Mouse (Mus musculus): Measurements from ENCODE around the gene Smcr8. TPM values are rescaled to one million over a fixed set of nuclear protein-coding genes. Genes with fewer than 3 reads are reported as not detected.
"Not testable (repeated sequence)": the region's sequence is repeated elsewhere in the genome, so short reads cannot be mapped to it uniquely, and the experiment has no call there.

The Smcr8 gene
- total RNA-seq, 2 experiments from 2014 or later, result 14.8 to 29.0 TPM

GRCm38 (mm10) chr11:60779673-60780189, 2.4 kb downstream of the Smcr8 start:
- no peak for ATAC-seq (replicated peaks; ENCODE audit: poor library complexity, severe bottlenecking)

DNA sequence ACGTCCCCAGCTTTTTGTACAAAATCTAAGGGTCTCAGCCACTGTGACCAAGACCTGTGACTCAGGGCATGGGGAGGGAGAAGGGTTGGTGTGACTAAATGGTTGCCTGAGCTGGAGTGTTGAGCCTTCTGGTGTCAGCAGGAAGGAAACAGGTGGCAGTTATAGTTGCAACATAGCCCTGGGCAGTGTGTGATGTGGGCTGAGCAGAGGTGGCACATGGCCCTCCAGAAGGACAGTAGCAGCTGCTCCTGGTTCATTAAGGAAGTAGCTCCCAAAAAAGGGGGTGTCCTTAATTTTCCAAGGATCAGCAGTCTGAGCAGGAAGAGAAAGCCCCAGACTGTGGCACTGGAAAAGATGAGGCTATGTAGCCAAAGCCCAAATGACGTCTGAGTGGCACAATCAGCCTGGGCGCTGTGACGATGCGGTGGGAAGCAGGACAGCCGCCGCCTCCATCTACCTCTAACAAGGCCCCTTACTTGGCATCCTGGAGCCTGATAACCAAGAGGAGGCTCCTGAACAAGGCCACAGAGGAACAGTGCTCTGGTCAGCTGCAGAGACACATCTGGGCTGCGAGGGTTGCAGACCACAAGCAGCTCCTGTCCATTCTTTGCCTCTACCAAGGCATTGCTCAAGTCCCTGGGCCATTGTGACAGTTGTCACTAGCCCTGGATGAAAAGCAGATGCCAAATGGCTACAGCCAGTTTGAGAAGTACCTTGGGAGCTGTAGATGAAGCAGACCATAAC, 7.0 kb downstream of the Smcr8 start:
- ATAC-seq (replicated peaks; ENCODE audit: poor library complexity, severe bottlenecking), result peak; percentile 84

DNA sequence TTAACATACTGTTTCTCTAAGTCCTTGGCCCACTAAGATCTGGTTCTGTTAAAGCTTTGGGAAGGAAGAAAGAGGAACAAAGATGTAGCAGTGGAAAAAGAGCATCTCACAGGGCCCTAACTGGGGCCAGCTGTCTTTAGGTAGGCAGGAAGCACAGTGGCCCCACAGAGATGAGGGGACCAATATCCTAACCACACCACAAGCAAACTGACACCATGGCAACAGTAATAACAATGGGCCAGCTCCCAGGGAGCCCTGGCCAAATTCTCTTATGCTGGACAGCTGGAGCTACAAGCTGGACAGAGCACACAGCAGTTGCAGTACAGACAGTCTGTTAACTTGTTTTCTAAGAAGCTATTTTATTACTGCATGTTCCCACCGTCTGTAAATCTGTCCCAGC, 10.3 kb downstream of the Smcr8 start:
- peak; percentile 66 for ATAC-seq (replicated peaks; ENCODE audit: poor library complexity, severe bottlenecking)

GRCm38 (mm10) chr11:60790472-60790871, 13.1 kb downstream of the Smcr8 start:
- no peak for ATAC-seq (replicated peaks; ENCODE audit: poor library complexity, severe bottlenecking)

- no peak for ATAC-seq (replicated peaks; ENCODE audit: poor library complexity, severe bottlenecking)
Measured at GRCm38 (mm10) chr11:60796342-60796741, 19.0 kb downstream of the Smcr8 start.

DNA sequence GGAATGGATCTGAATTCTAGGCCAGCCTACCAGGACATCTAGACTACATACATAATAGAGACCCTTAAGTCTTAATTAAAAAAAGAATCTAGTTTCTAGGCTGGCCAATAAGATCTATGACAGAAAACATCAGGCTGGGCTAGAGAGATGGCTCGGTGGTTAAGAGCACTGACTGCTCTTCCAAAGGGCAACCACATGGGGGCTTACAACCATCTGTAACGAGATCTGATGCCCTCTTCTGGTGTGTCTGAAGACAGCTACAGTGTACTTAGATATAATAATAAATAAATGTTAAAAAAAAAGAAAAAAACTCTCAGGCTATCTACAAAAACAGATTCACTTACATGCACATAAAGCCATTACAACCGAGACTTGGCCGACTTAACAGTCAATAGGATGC, 22.7 kb downstream of the Smcr8 start:
- no peak for ATAC-seq (replicated peaks; ENCODE audit: poor library complexity, severe bottlenecking)

GRCm38 (mm10) chr11:60800892-60801291, 23.6 kb downstream of the Smcr8 start:
- no peak for ATAC-seq (replicated peaks; ENCODE audit: poor library complexity, severe bottlenecking)

DNA sequence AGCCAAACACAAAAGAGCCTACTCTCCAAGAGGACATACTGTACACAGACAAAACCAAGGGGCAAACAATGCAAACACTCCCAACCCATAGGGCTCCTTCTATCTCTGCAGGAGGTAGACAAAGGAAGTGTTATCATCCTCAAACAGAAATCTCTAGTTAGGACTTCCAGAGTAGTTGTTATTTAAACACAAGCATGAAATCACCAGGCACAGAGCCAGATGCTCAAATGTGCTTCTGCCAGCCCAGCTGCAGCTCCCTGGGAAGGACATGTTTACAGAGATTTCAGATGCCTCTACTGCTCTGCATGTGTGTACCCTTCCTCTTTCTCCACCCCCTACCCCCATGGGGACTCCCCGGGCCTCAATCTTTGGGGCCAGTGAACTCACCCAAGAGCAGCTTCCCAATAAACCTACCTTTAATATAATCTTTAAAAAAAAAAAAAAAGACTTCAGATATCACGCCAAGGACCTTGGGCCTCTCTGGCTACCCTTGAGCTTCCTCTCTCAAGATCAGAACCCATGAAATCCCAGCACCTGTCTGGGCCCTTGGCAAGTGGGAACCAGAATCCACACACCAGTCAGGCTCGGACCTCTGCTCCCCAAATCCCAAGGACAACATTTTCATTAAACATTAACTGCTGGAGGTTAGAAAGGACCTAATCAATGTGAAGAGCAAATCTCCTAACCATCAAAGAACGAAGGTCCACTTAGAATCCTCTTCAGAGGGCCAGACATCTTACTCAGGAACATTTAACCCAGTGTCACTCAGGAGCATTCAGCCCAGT, 31.2 kb downstream of the Smcr8 start:
- no peak for ATAC-seq (replicated peaks; ENCODE audit: poor library complexity, severe bottlenecking)

- ATAC-seq (replicated peaks; ENCODE audit: poor library complexity, severe bottlenecking), result no peak
Measured at GRCm38 (mm10) chr11:60809546-60809945, 32.2 kb downstream of the Smcr8 start.

DNA sequence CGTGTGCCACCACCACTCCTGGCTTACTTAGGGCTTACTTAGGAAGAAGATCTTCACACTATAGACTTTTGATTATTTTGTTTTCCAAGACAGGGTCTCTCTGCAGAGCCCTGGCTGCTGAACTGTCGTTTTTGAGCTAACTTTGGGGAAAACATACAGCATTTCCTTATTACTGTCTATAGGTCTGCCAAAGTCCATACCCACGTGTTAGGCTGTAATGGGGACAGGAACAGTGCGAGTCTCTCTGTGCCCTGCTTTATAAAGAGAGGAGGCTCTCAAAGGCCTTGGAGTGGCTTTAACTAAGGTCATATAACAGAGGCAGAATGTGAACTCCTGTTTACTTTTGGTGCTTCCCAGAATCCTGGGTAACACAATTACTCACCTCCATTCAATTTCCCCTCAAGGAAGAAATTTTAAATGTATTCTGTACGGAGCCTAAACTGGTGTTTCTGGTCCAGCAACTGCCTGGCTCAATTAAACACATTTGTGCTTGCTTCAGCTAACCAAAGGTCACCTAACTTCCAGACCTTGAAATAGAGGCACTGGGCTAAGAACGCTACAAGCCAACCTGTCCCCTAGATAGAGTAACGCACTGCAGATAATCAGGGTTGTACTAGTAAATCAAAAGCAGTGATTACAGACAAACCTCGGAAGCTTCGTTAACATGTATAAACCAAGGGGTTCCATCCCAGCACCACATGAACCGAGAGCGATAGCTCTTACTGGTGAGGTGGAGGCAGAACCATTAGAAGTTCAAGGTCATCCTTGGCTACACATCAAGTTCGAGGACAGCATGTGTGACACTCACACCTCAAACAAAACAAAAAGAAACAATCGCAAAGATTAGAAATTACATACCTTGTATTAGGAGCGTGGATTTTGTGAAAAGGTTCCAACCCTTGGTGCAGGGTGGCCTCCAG, 33.0 kb downstream of the Smcr8 start:
- ATAC-seq (replicated peaks; ENCODE audit: poor library complexity, severe bottlenecking), result no peak

DNA sequence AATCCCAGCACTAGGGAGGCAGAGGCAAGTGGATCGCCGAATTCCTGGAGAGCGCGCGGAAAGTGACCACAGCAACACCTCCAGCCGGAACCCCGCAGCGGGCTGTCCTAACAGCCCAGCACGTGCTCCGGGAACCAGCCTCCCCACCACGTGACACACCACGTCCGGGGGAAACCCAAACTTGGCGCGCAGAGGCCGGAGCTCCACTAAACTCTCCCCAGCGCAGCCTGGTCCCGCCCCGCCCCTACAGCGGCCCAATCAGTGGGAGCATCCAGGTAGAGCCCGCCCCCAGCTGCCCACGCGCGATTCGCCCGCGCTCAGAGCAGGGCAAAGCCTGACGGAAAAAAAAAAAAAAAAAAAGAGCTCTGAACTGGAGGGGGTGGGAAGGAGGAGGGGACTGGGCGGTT, 33.7 kb downstream of the Smcr8 start:
- ATAC-seq (replicated peaks; ENCODE audit: poor library complexity, severe bottlenecking), result peak; percentile 100

DNA sequence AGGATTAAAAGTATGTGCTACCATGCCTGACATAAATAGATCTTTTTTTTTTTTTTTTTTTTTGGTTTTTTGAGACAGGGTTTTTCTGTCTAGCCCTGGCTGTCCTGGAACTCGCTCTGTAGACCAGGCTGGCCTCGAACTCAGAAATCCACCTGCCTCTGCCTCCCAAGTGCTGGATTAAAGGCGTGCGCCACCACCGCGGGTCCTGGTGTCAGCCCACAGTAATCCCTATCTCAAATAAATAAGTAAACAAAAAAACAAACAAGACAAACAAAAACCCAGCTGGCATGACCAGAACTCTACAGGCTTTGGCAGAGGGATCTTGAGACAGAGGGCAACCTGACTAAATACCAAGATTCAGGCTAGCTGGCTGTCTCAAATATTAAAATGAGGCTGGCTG, 34.3 kb downstream of the Smcr8 start, which contains the start of gene Shmt1:
Shmt1 (minus strand) TSS at position 101 of the 400 bp plus-strand sequence.
- ATAC-seq (replicated peaks; ENCODE audit: poor library complexity, severe bottlenecking), result not testable (repeated sequence)

DNA sequence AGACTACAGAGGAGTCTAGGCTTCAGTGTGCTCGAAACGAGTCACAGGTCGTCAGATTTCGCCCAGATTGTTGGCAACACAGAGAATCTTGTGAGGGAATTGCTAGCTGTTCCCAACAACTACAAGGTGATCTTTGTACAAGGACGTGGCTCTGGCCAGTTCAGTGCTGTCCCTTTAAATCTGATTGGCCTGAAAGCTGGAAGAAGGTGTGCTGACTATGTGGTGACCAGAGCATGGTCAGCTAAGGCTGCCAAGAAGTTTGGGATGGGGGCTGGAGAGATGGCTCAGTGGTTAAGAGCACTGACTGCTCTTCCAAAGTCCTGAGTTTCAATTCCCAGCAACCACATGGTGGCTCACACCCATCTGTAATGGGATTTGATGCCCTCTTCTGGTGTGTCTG, 39.1 kb downstream of the Smcr8 start:
- ATAC-seq (replicated peaks; ENCODE audit: poor library complexity, severe bottlenecking), result no peak

GRCm38 (mm10) chr11:60823771-60824170, 46.4 kb downstream of the Smcr8 start:
- 0 out of 2 replicates have a peak, but pooled peaks have one; percentile 24 for ATAC-seq (replicated peaks; ENCODE audit: poor library complexity, severe bottlenecking)

DNA sequence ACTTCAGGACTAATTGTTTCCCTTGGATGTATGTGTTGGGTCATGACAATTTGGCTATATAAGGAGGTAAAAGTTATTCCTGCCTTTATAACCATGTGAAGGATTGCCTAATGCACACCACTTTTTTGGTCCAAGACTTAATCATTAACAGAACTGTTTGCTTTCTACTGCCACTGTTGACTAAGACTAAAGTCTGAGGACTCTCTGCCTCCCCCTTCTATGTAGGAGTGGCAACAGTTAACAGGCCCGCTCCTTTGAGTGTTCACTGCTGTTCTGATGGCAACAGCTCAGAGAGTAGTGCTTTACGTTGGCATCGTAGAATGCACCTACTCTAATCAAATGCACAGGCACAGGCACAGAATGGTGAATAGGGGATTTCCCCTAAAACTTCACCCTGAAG, 47.9 kb downstream of the Smcr8 start:
- no peak for ATAC-seq (replicated peaks; ENCODE audit: poor library complexity, severe bottlenecking)

- ATAC-seq (replicated peaks; ENCODE audit: poor library complexity, severe bottlenecking), result peak; percentile 58
Measured at GRCm38 (mm10) chr11:60826700-60827099, 49.4 kb downstream of the Smcr8 start.

GRCm38 (mm10) chr11:60827241-60827945, 50.1 kb downstream of the Smcr8 start:
- no peak for ATAC-seq (replicated peaks; ENCODE audit: poor library complexity, severe bottlenecking)

DNA sequence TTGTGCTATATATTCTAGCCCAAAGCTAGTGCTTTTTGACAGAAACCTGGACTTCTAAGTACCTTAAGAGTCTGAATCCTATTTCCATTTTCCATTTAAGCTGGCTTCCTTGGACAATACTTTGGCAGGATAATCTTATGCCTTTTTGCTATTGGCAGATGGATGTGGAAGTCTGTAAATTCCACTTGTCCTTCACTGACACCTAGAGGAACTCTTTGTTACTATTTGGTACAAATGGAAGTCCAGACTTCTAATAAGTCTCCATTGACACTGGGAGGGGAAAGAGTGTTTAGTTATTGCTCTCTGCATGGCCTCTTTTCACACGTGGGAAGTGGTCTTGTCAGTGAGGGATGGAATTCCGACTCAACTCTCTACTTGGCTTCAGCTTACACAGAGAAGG, 51.6 kb downstream of the Smcr8 start:
- no peak for ATAC-seq (replicated peaks; ENCODE audit: poor library complexity, severe bottlenecking)

DNA sequence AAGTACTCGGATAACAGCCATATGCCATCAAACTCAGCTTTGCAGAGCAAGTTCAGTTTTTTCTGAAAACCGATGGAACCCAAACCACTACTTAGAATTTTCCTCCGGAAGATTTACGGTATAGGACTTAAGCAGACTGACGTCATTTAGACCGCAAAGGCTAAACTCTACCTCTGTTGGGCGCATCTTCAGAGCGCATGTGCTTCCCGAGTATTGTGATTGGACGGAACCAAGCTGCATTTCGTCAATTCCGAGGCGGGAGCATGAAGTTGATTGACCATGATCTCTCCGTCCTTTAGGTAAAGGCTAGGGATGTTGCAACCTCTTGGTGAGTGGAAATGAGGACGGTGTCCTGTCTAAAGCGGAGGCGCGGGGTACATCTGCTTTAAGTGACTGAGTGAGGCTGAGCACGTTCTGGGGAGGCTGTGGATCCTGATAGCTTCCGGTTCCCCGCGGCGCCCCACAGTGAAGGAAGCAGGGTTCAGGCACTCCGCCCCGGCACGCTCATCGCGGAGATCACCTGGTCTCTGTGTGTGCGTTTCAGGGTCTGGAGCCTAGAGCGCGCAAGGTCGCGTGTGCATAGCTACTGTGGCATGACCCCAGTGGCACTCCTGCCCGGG, 53.2 kb downstream of the Smcr8 start, which contains the start of gene Dhrs7b:
Dhrs7b (plus strand) TSS at position 199 of the 620 bp plus-strand sequence.
- peak; percentile 88 for ATAC-seq (replicated peaks; ENCODE audit: poor library complexity, severe bottlenecking)
